Mouse (Mus musculus) hindbrain, embryonic 12.5 days (tissue): ENCODE results near the gene Trpv1. TPM values are rescaled to one million over a fixed set of nuclear protein-coding genes. Genes with fewer than 3 reads are reported as not detected.

Experiments used
- ATAC-seq: fragments of 200-750 bp; cut with Nextera tagmentation; 2 replicates; pipeline ENCODE4 v1.8.0; 2017; ENCODE audit warnings: moderate TSS enrichment; ENCODE audit not compliant: low FRiP score
- H3K27ac ChIP-seq: fragments of 300-500 bp; sonication (generic); 2 replicates; pipeline ENCODE4 v1.5.1; 2016; ENCODE audit warnings: mild to moderate bottlenecking
- H3K27me3 ChIP-seq: fragments of 300-500 bp; sonication (generic); 2 replicates; pipeline ENCODE4 v1.6.1; 2016; ENCODE audit warnings: mild to moderate bottlenecking
- H3K36me3 ChIP-seq: fragments of 300-500 bp; sonication (generic); 2 replicates; pipeline ENCODE4 v1.6.1; 2016; ENCODE audit warnings: mild to moderate bottlenecking
- H3K4me1 ChIP-seq: fragments of 300-500 bp; sonication (generic); 2 replicates; pipeline ENCODE4 v1.6.1; 2016
- H3K4me2 ChIP-seq: fragments of 300-500 bp; sonication (generic); replicated peaks from 2 replicates; pipeline ENCODE4 v1.6.1; 2016; ENCODE audit warnings: mild to moderate bottlenecking
- H3K4me3 ChIP-seq: fragments of 300-500 bp; sonication (generic); 2 replicates; pipeline ENCODE4 v1.5.1; 2016; ENCODE audit warnings: mild to moderate bottlenecking
- H3K9ac ChIP-seq: fragments of 300-500 bp; sonication (generic); 2 replicates; pipeline ENCODE4 v1.6.1; 2016; ENCODE audit warnings: mild to moderate bottlenecking, moderate library complexity
- H3K9me3 ChIP-seq: fragments of 300-500 bp; sonication (generic); replicated peaks from 2 replicates; pipeline ENCODE4 v1.6.1; 2016; ENCODE audit warnings: mild to moderate bottlenecking
- WGBS: fragments of 180-500 bp; shearing (Covaris S2); methylation state at CpG from one replicate; pipeline ENCODE4 v1.1.7; 2016; 5-methylcytosine and 5-hydroxymethylcytosine counted together
- polyA plus RNA-seq: library from polyadenylated mRNA; unstranded; fragments of >200 nt; fragmentation: Nextera tagmentation; extraction: Ambion mirVana; gene quantifications from 2 replicates; pipeline ENCODE4 v1.2.1, GENCODE M21; 2016

The Trpv1 gene
- 0.14 TPM in 1 of 2 replicates, not detected in the other for polyA plus RNA-seq

DNA sequence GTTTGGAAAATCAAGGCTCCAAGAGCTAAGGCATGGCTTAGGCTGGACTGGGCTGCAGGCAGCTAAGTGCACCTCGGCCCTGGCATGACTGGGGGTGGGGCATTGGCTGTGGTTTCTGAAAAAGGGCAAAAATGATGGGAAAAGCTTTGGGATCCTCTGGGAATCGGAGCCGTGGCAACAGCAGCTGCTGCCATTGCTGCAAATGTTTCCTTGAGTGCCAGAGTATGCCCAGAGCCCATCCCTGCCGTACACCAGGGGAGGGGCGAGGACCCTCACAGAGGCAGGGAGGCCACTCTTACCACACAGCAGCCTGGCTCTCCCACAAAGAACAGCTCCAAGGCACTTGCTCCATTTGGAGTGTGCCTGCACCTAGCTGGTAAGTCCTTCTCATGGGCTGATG is at the start of gene Trpv1:
TSS of gene Trpv1 (plus strand) at position 301 of the 400 bp plus-strand sequence.
- Histone ChIP-seq H3K4me1 (no peaks in the 10 kb centered on the region), H3K9ac (no peak within 1 kb of the TSS), H3K36me3 (no peaks in the 10 kb centered on the region), H3K27me3 (no peaks in the 10 kb centered on the region), H3K4me2 (no peak within 1 kb of the TSS), H3K9me3 (no peaks in the 10 kb centered on the region), H3K27ac (no peak within 1 kb of the TSS), H3K4me3 (no peak within 1 kb of the TSS)
- ATAC-seq: no peak
- WGBS: 86% methylated on average over 5 of the region's 5 CpGs

DNA sequence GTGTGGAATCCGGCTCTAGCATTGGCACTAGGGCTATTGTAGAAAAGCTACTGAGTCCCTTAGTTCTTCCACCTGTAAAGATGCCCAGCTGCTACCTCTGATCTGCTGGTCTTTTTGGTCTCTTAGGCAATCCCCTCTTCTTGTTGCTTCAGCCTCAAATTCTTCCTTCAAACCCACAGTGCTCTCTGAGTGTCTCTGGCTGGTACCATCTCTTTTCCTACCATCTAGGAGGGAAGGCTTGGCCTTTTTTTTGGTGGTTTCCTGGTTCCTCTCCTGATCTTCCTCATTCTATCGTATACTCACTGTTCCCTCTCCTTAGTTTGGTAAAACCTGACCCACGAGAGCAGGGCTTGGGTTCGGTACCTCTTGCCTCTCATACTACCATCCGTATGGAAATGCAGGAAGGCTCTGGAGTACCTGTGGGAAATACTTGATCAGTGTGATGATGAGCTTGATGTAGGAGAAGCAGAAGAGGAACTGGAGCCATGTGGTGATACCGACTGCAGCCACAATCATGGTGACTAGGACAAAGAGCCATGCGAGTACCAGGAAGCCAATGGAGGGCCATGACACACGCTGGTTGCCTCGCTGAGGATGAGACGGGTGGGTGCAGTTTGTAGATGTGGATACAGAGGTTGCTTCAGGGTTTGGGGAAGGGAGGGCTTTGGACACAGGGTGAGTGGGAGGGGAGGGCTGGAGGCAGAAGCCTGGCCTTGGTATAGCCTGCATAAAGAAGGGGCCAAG is 48.0 kb upstream of the Trpv1 start:
- Histone ChIP-seq H3K4me3 (no peak overlapping the region), H3K36me3 (peaks cover 72% of the 10 kb centered on the region), H3K9me3 (no peaks in the 10 kb centered on the region), H3K27me3 (no peaks in the 10 kb centered on the region), H3K4me1 (no peaks in the 10 kb centered on the region), H3K9ac (no peak overlapping the region), H3K4me2 (no peak overlapping the region), H3K27ac (no peak overlapping the region)
- WGBS: 93% methylated on average over 10 of the region's 10 CpGs
- ATAC-seq: no peak

DNA sequence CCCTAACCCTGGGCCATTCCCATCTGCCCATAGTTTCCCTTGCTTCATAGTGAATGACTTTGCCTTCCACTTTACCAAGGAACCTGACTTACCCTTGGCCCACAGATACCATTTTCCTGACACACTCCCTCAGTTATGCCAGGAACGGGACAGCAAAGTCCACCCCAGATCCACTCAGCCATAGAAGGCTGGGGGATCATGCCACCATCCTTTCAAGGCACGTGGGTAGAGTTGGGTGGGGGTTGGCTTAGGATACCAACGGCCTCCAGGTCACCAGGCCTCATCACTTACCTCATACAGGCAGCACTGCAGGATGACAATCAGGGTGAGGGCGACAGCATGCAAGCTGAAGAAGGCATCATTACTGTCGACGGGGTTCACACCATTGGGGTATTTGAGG is 46.9 kb upstream of the Trpv1 start:
- 90% methylated on average over 6 of the region's 6 CpGs for WGBS

DNA sequence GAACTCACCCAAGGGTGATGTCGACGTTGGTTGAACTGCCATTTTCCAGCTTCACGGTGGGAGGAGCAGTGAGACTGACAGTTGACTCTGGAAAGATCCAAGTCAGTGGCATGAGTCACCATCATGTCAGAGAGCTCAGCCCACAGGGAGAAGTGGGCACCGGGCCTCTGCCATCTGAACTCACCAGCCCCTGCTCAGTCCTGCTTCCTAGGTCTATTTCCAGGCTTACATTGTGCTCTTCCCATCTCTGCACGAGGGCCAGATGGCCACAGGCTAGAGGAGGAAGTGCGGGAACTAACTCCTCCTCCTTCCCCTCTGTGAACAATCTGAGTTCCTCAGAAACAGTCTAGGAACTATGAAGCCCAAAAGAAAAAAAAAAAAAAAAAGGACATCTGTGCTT is 41.0 kb upstream of the Trpv1 start:
- Histone ChIP-seq H3K4me2 (no peak overlapping the region), H3K36me3 (peaks cover 48% of the 10 kb centered on the region), H3K9me3 (no peaks in the 10 kb centered on the region), H3K4me3 (no peak overlapping the region), H3K4me1 (peaks cover 7% of the 10 kb centered on the region), H3K27ac (no peak overlapping the region), H3K9ac (no peak overlapping the region), H3K27me3 (no peaks in the 10 kb centered on the region)
- no peak for ATAC-seq
- 82% methylated on average over 6 of the region's 6 CpGs for WGBS

More for the DNA sequence above, 46.9 kb upstream of the Trpv1 start:
- ATAC-seq: no peak
- no peak overlapping the region for H3K9ac ChIP-seq
- no peak overlapping the region for H3K4me2 ChIP-seq
- no peak overlapping the region for H3K4me3 ChIP-seq
- H3K36me3 ChIP-seq: peaks cover 80% of the 10 kb centered on the region
- no peak overlapping the region for H3K27ac ChIP-seq
- H3K27me3 ChIP-seq: no peaks in the 10 kb centered on the region
- H3K4me1 ChIP-seq: no peaks in the 10 kb centered on the region
- H3K9me3 ChIP-seq: no peaks in the 10 kb centered on the region

DNA sequence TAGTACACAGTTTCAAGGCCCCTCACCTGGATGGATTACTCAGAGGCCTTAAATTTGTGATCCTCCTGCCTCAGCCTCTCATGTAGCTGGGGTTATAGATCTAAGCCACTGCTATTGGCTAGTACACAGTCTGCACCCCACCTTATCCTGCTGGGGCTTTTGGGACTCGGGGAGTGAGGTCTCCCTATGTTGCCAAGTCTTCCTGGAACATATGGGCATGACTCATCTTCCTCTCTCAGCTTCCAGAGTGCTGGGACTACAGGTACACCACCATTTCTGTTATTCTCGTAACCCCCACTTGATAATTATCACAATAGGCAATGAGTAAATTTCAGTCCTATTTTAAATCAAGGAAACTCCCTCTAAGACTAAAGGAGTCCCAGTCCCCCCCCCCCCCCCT is 39.6 kb upstream of the Trpv1 start:
- Histone ChIP-seq H3K27me3 (no peaks in the 10 kb centered on the region), H3K4me2 (no peak overlapping the region), H3K36me3 (peaks cover 36% of the 10 kb centered on the region), H3K9ac (no peak overlapping the region), H3K27ac (no peak overlapping the region), H3K4me1 (peaks cover 9% of the 10 kb centered on the region), H3K4me3 (no peak overlapping the region), H3K9me3 (no peaks in the 10 kb centered on the region)
- WGBS: 77% methylated on average over 2 of the region's 2 CpGs
- no peak for ATAC-seq

DNA sequence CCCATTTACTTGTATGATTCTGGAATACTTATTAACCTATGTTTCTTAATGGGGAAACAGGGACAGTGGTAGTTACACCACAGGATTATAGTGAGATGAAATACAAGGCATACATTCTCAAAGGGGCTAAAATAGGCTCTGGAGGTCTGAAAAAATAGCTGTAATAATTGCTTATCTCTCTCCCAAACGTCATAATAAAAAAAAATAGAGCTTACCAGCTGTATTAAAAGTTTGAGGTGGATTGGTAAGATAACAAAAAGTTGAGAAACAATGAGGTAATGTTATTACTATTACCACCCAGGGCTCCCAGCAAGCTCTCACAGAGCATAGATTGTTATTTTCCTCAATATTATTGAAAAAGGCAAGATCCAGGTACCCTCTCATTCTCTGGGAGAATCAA is 35.9 kb upstream of the Trpv1 start:
- 18% methylated on average over 1 of the region's 1 CpGs for WGBS
- H3K36me3 ChIP-seq: peaks cover 5% of the 10 kb centered on the region; the same call in 1 of the 2 replicates
- peak overlapping the region; percentile 59 for H3K4me3 ChIP-seq
- no peaks in the 10 kb centered on the region for H3K9me3 ChIP-seq
- no peak overlapping the region for H3K27ac ChIP-seq
- H3K9ac ChIP-seq: peak overlapping the region; percentile 69
- H3K4me1 ChIP-seq: peaks cover 15% of the 10 kb centered on the region
- H3K27me3 ChIP-seq: no peaks in the 10 kb centered on the region
- ATAC-seq: no peak
- H3K4me2 ChIP-seq: peak overlapping the region; percentile 87

DNA sequence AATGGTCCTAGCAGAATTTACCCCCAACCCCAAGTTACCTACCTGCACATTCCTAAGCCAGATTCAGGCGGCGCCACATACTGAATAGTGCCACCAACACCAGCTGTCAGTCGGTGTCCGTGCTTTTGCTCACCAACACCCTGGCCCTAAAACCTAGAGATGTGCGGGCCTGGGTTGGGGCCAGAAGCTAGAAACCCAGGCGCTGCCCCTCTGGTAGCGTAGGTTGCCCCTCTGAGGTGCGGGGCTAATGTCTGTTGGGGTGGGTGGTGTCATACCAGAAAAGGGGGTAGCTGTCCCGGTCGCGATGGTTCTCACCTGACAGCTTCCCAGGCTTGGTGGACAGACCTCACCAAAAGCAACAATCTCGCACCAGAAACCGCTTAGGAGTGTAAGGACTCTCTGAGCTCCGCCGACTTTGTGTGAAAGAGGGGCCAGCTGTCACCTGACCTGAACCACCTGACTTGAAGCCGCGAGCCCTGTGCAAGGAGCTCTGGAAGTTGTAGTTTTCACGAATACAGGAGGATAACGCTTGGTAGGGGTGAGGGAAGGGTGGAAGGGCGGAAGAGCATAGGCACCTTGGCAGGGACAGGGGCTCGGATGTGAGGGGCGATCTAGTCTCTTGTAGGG is 35.4 kb upstream of the Trpv1 start, which contains the start of gene Ctns:
TSS of gene Ctns (minus strand) at position 440 of the 627 bp plus-strand sequence.
- Histone ChIP-seq H3K4me2 (peak within 1 kb of the TSS; percentile 87), H3K27ac (no peak within 1 kb of the TSS), H3K36me3 (peaks cover 5% of the 10 kb centered on the region; the same call in 1 of the 2 replicates), H3K4me1 (peaks cover 15% of the 10 kb centered on the region), H3K27me3 (no peaks in the 10 kb centered on the region), H3K4me3 (peak within 1 kb of the TSS; percentile 59), H3K9ac (peak within 1 kb of the TSS; percentile 69), H3K9me3 (no peaks in the 10 kb centered on the region)
- WGBS: under 1% methylated on average over 22 of the region's 22 CpGs
- ATAC-seq: peak; percentile 97

DNA sequence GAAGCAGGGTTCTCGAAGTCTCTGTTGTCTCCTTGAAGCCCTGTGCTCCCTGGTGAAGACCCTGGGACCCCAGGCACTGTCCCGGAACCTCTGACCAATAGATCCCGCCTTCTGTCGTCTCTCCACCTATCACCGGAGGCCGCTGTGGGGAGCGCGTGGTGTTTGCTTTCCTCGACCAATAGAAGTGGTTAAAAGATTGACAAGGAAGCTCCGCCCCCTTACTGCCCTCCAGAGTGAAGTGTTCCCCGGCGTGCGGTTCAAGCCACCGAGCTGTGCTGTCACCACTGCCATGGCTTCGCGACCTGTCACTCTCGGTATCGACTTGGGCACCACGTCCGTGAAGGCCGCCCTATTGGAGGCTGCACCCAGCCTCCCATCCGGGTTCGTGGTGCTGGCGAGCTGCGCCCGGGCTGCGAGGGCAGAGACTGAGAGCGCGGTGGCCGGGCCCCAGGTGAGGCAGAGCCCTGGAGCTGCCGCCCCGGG is 34.8 kb upstream of the Trpv1 start, which contains the start of gene Shpk:
TSS of gene Shpk (plus strand) at position 231 of the 483 bp plus-strand sequence.
- WGBS: under 1% methylated on average over 32 of the region's 32 CpGs
- Histone ChIP-seq H3K27ac (no peak within 1 kb of the TSS), H3K27me3 (no peaks in the 10 kb centered on the region), H3K4me3 (peak within 1 kb of the TSS; percentile 59), H3K4me2 (peak within 1 kb of the TSS; percentile 87), H3K4me1 (peaks cover 15% of the 10 kb centered on the region), H3K9me3 (no peaks in the 10 kb centered on the region), H3K9ac (peak within 1 kb of the TSS; percentile 69), H3K36me3 (peaks cover 5% of the 10 kb centered on the region; the same call in 1 of the 2 replicates)
- peak; percentile 98 for ATAC-seq

DNA sequence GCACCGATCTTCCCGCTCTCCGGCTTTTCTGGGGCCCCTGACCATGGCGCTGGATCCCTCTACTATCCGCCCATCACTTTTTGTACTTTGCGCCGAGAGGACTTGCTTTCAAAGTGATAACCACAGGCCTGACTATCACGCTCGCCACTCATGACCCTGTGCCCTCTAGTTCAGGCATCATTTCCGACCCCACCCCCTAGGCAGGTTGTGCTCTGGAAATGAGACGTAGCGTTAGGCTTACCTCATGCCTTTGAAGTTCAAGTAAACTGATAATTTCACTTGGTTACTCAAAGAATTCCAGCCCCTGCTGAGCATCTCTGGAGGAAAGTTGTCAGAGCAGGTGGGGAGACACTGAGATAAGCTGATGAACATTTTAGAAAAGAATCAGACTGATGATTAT is 34.2 kb upstream of the Trpv1 start:
- H3K9ac ChIP-seq: peak overlapping the region; percentile 69
- H3K4me3 ChIP-seq: peak overlapping the region; percentile 59
- WGBS: 2% methylated on average over 12 of the region's 12 CpGs
- no peaks in the 10 kb centered on the region for H3K9me3 ChIP-seq
- peak overlapping the region; percentile 87 for H3K4me2 ChIP-seq
- no peaks in the 10 kb centered on the region for H3K27me3 ChIP-seq
- ATAC-seq: no peak
- H3K36me3 ChIP-seq: peaks cover 5% of the 10 kb centered on the region; the same call in 1 of the 2 replicates
- H3K27ac ChIP-seq: no peak overlapping the region
- peaks cover 15% of the 10 kb centered on the region for H3K4me1 ChIP-seq

DNA sequence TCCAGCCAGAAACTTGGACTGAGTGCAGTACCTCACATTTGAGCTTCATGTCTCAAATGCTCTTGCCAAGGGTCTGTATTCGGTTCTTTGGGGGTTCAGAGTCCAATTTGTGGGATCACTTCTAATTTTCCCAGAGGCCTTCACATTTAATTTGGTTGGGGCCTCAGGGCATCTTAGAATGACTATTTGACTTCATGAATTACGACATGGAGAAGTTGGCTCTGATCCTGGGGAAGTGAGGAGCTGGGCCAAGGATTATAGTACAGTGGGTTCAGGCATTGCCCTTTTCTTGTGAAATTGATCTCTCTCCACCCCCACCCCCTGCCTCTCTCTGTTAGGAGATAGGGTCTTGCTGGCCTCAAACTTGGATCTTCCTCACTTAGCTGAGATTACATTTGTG is 33.1 kb upstream of the Trpv1 start:
- ATAC-seq: no peak
- H3K9me3 ChIP-seq: no peaks in the 10 kb centered on the region
- WGBS: 73% methylated on average over 2 of the region's 2 CpGs
- H3K36me3 ChIP-seq: no peaks in the 10 kb centered on the region; the same call in 1 of the 2 replicates
- peaks cover 15% of the 10 kb centered on the region for H3K4me1 ChIP-seq
- H3K27me3 ChIP-seq: no peaks in the 10 kb centered on the region
- no peak overlapping the region for H3K4me2 ChIP-seq
- H3K9ac ChIP-seq: no peak overlapping the region
- H3K4me3 ChIP-seq: no peak overlapping the region
- H3K27ac ChIP-seq: no peak overlapping the region

DNA sequence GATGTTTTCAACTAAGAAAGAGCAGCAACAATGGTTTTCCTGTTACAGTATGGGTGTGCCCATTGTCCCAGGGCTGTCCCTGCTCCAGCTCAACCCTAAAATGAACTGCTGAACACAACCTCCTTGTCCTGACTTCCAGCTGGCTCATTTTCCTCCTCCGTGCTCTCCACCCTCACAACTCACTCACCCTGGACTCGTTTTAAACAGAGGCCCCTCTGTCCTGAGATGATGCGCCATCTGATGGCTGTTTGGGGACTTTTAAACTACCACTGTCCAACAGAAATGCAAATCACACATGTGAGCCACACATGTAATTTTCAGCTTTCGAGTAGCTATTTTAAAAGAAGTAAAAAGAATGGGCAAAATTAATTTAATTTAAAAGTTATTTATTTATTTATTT is 32.5 kb upstream of the Trpv1 start:
- 35% methylated on average over 4 of the region's 4 CpGs for WGBS
- Histone ChIP-seq H3K4me2 (no peak overlapping the region), H3K4me3 (no peak overlapping the region)

DNA sequence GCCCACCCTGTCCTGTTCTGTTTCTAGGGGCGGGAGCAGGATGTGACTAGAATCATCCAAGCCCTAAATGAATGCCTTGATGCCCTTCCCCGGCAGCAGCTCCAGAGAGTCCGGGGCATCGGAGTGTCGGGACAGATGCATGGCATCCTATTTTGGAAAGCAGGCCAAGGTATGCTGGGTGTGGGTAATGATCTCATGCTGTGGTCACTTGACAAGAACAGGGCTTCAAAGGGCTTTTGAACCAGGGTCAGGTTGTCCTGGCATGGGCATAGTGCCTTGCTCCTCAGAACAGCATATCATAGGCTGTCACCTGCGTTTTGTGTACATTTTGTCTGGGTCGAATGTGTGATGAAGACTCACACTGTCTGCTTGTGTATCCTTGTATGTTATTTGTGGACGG is 30.2 kb upstream of the Trpv1 start:
- Histone ChIP-seq H3K27ac (no peak overlapping the region), H3K9ac (no peak overlapping the region), H3K27me3 (no peaks in the 10 kb centered on the region), H3K36me3 (no peaks in the 10 kb centered on the region), H3K9me3 (no peaks in the 10 kb centered on the region), H3K4me2 (no peak overlapping the region), H3K4me3 (no peak overlapping the region), H3K4me1 (peaks cover 6% of the 10 kb centered on the region)
- ATAC-seq: no peak
- 82% methylated on average over 8 of the region's 8 CpGs for WGBS

More for the DNA sequence above, 32.5 kb upstream of the Trpv1 start:
- no peak for ATAC-seq
- H3K36me3 ChIP-seq: no peaks in the 10 kb centered on the region; the same call in 1 of the 2 replicates
- H3K27me3 ChIP-seq: no peaks in the 10 kb centered on the region
- no peaks in the 10 kb centered on the region for H3K9me3 ChIP-seq
- H3K9ac ChIP-seq: no peak overlapping the region
- no peak overlapping the region for H3K27ac ChIP-seq
- peaks cover 15% of the 10 kb centered on the region for H3K4me1 ChIP-seq
